Mouse (Mus musculus): ENCODE data around the gene Osbpl11.

The Osbpl11 gene

GRCm38 (mm10) chr16:33242046-33242445 lies 57.2 kb downstream of the Osbpl11 start:
- no peak for DNase-seq (ENCODE audit: low read depth, low spot score)

- no peak for DNase-seq (ENCODE audit: low read depth, low spot score)
These were observed 59.3 kb downstream of the Osbpl11 start for GRCm38 (mm10) chr16:33244136-33244691.

GRCm38 (mm10) chr16:33244933-33245470 lies 60.1 kb downstream of the Osbpl11 start:
- no peak for DNase-seq (ENCODE audit: low read depth, low spot score)

GRCm38 (mm10) chr16:33246526-33246925 lies 61.7 kb downstream of the Osbpl11 start:
- DNase-seq (ENCODE audit: low read depth, low spot score) = no peak

- DNase-seq (ENCODE audit: low read depth, low spot score) = no peak
These were observed 62.1 kb downstream of the Osbpl11 start for GRCm38 (mm10) chr16:33247006-33247405.

- DNase-seq (ENCODE audit: low read depth, low spot score) = no peak
These were observed 65.8 kb downstream of the Osbpl11 start for GRCm38 (mm10) chr16:33250651-33251120.

GRCm38 (mm10) chr16:33251194-33252051 lies 66.6 kb downstream of the Osbpl11 start, which contains the start of gene Snx4:
Gene Snx4 (plus strand): TSS chr16:33251442.
- DNase-seq (ENCODE audit: low read depth, low spot score) = peak; percentile 82

- no peak for DNase-seq (ENCODE audit: low read depth, low spot score)
These were observed 70.7 kb downstream of the Osbpl11 start for GRCm38 (mm10) chr16:33255601-33256000.

GRCm38 (mm10) chr16:33258530-33258929 lies 73.7 kb downstream of the Osbpl11 start:
- no peak for DNase-seq (ENCODE audit: low read depth, low spot score)

GRCm38 (mm10) chr16:33259824-33260223 lies 75.0 kb downstream of the Osbpl11 start:
- DNase-seq (ENCODE audit: low read depth, low spot score) = no peak

GRCm38 (mm10) chr16:33260825-33261224 lies 76.0 kb downstream of the Osbpl11 start:
- no peak for DNase-seq (ENCODE audit: low read depth, low spot score)

- no peak for DNase-seq (ENCODE audit: low read depth, low spot score)
These were observed 76.8 kb downstream of the Osbpl11 start for GRCm38 (mm10) chr16:33261584-33262061.

GRCm38 (mm10) chr16:33262096-33262495 lies 77.2 kb downstream of the Osbpl11 start:
- no peak for DNase-seq (ENCODE audit: low read depth, low spot score)

GRCm38 (mm10) chr16:33267616-33268253 lies 82.9 kb downstream of the Osbpl11 start:
- no peak for DNase-seq (ENCODE audit: low read depth, low spot score)

- DNase-seq (ENCODE audit: low read depth, low spot score) = no peak
These were observed 87.0 kb downstream of the Osbpl11 start for GRCm38 (mm10) chr16:33271824-33272223.

GRCm38 (mm10) chr16:33283079-33283478 lies 98.2 kb downstream of the Osbpl11 start:
- DNase-seq (ENCODE audit: low read depth, low spot score) = no peak

GRCm38 (mm10) chr16:33288536-33288935 lies 103.7 kb downstream of the Osbpl11 start:
- DNase-seq (ENCODE audit: low read depth, low spot score) = no peak

- no peak for DNase-seq (ENCODE audit: low read depth, low spot score)
These were observed 105.1 kb downstream of the Osbpl11 start for GRCm38 (mm10) chr16:33289981-33290380.

GRCm38 (mm10) chr16:33292241-33292640 lies 107.4 kb downstream of the Osbpl11 start:
- DNase-seq (ENCODE audit: low read depth, low spot score) = no peak

All from retina, postnatal 7 days (tissue).